Mouse (Mus musculus) C2C12 (cell line): ENCODE results near the gene Eno2. TPM values are rescaled to one million over a fixed set of nuclear protein-coding genes. Genes with fewer than 3 reads are reported as not detected.

Source experiments
- H3K27me3 ChIP-seq: one replicate; pipeline ENCODE4 v1.6.1; 2011; ENCODE audit not compliant: control insufficient read depth, insufficient read depth, insufficient read length
- H3K36me3 ChIP-seq: one replicate; pipeline ENCODE4 v1.6.1; 2011; ENCODE audit not compliant: control insufficient read depth, insufficient read depth
- H3K4me3 ChIP-seq: one replicate; pipeline ENCODE4 v1.5.1; 2011; ENCODE audit warnings: mild to moderate bottlenecking, control low read depth; ENCODE audit not compliant: poor library complexity, insufficient read depth, severe bottlenecking
- H3K79me2 ChIP-seq: one replicate; pipeline ENCODE4 v1.6.1; 2011; ENCODE audit not compliant: control insufficient read depth, insufficient read depth
- H3K79me3 ChIP-seq: one replicate; pipeline ENCODE4 v1.6.1; 2011; ENCODE audit warnings: low read depth, control low read depth
- H3ac ChIP-seq: one replicate; pipeline ENCODE3; 2011; ENCODE audit warnings: low read depth; ENCODE audit not compliant: control insufficient read depth, insufficient read length
- CEBPB ChIP-seq: IDR thresholded peaks from one replicate; pipeline ENCODE4 v1.6.1; 2011; ENCODE audit warnings: low read depth, mild to moderate bottlenecking, control low read depth, moderate library complexity
- CTCF ChIP-seq: IDR thresholded peaks from one replicate; pipeline ENCODE4 v1.5.1; 2011; ENCODE audit not compliant: control insufficient read depth, insufficient read depth, insufficient read length
- FOSL1 ChIP-seq: IDR thresholded peaks from one replicate; pipeline ENCODE4 v1.8.0; 2011; ENCODE audit warnings: mild to moderate bottlenecking, low read length; ENCODE audit not compliant: poor library complexity, insufficient read depth, severe bottlenecking
- MAX ChIP-seq: IDR thresholded peaks from one replicate; pipeline ENCODE4 v1.6.1; 2011; ENCODE audit warnings: mild to moderate bottlenecking, control low read depth
- MYOD1 ChIP-seq: IDR thresholded peaks from one replicate; pipeline ENCODE4 v1.6.1; 2011; ENCODE audit warnings: low read depth; ENCODE audit not compliant: control insufficient read depth, insufficient read length
- MYOG ChIP-seq: IDR thresholded peaks from one replicate; pipeline ENCODE4 v1.6.1; 2011; ENCODE audit not compliant: control insufficient read depth, insufficient read length; ENCODE audit errors: extremely low read depth
- USF1 ChIP-seq: IDR thresholded peaks from one replicate; pipeline ENCODE4 v1.6.1; 2011; ENCODE audit warnings: low read depth, mild to moderate bottlenecking, control low read depth, moderate library complexity
- polyA plus RNA-seq: library from polyadenylated mRNA; unstranded; fragments of >200 nt; fragmentation: generic; extraction: Trizol; gene quantifications from one replicate; pipeline ENCODE4 v1.2.1, GENCODE M21; 2012; ENCODE audit warnings: missing spikeins

Eno2 gene
- polyA plus RNA-seq, 1 experiment = 5.5 TPM

GRCm38 (mm10) chr6:124742839-124743514 lies 26.5 kb downstream of the Eno2 start:
- Histone ChIP-seq H3K36me3 (peaks cover 37% of the 10 kb centered on the region), H3K4me3 (no peak overlapping the region), H3K79me2 (peaks cover 10% of the 10 kb centered on the region), H3ac (no peak overlapping the region), H3K27me3 (no peaks in the 10 kb centered on the region), H3K79me3 (no peaks in the 10 kb centered on the region)
- no peak for TF ChIP-seq USF1
- no peak for TF ChIP-seq CEBPB
- TF ChIP-seq MYOG = no peak
- no peak for TF ChIP-seq FOSL1
- no peak for TF ChIP-seq CTCF
- TF ChIP-seq MAX = no peak
- no peak for TF ChIP-seq MYOD1

- H3K79me3 ChIP-seq = no peaks in the 10 kb centered on the region
- no peak for TF ChIP-seq MYOG
- TF ChIP-seq USF1 = no peak
- TF ChIP-seq CEBPB = no peak
- no peak for TF ChIP-seq MYOD1
- no peak for TF ChIP-seq CTCF
- TF ChIP-seq MAX = no peak
- no peak for TF ChIP-seq FOSL1
- no peaks in the 10 kb centered on the region for H3K27me3 ChIP-seq
- peaks cover 10% of the 10 kb centered on the region for H3K79me2 ChIP-seq
- H3K4me3 ChIP-seq = no peak overlapping the region
- H3K36me3 ChIP-seq = peaks cover 33% of the 10 kb centered on the region
- H3ac ChIP-seq = peak overlapping the region; percentile 37
These were observed 27.6 kb downstream of the Eno2 start for GRCm38 (mm10) chr6:124741842-124742241.

DNA sequence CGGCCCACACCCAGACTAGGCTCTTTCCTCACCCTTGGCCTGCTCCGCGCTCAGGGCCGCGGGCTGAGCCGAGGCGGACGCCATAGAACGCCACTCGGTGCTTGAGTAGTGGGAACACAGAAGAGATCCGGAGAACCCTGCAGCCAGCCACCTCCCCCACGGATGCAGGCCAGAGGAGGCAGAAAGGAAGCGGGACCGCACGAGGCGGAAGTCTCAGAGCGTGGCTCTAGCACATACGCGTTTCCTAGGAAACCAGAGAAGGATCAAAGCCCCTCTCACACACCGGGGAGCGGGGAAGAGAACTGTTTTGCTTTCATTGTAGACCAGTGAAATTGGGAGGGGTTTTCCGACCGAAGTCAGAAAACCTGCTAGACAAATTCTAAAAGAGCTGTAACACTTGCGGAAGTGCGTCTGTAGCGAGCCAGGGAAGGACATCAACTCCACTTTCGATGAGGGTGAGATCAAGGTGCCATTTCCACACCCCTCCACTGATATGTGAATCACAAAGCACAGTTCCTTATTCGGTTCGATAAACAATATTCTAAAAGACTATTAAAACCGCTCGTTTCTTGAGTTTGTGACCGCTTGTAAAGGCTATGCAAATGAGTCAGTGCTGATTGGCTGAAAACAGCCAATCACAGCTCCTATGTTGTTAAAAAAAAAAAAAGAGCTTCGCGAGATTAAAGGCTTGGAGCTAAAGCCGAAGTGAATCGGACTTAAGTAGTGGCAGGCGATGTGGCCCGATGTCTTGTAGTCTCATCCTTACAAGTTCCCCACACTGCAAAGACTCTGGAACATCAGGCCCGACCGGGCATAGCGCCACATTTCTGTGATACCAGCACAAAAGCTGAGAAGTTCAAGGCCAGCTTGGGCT lies 28.3 kb downstream of the Eno2 start, which contains the start of gene Grcc10:
Grcc10 (minus strand) TSS at position 487 of the 874 bp plus-strand sequence.
- no peak for TF ChIP-seq CTCF
- TF ChIP-seq FOSL1 = no peak
- peak; percentile 78 for TF ChIP-seq MAX
- TF ChIP-seq CEBPB = peak; percentile 20
- Histone ChIP-seq H3K36me3 (peaks cover 27% of the 10 kb centered on the region), H3ac (peak within 1 kb of the TSS; percentile 91), H3K4me3 (peak within 1 kb of the TSS; percentile 45), H3K79me2 (peaks cover 10% of the 10 kb centered on the region), H3K79me3 (no peaks in the 10 kb centered on the region), H3K27me3 (no peaks in the 10 kb centered on the region)

- Histone ChIP-seq H3K27me3 (no peaks in the 10 kb centered on the region), H3K79me2 (peaks cover 10% of the 10 kb centered on the region), H3K79me3 (no peaks in the 10 kb centered on the region), H3K4me3 (peak overlapping the region; percentile 45), H3K36me3 (peaks cover 27% of the 10 kb centered on the region), H3ac (peak overlapping the region; percentile 91)
- TF ChIP-seq MAX (peak; percentile 47), USF1 (no peak), CTCF (peak; percentile 45)
These were observed 29.1 kb downstream of the Eno2 start for GRCm38 (mm10) chr6:124740211-124740887.

- Histone ChIP-seq H3K36me3 (peaks cover 18% of the 10 kb centered on the region), H3K4me3 (no peak overlapping the region), H3ac (no peak overlapping the region), H3K79me2 (peaks cover 10% of the 10 kb centered on the region), H3K79me3 (no peaks in the 10 kb centered on the region), H3K27me3 (no peaks in the 10 kb centered on the region)
- TF ChIP-seq CEBPB (no peak), MYOG (no peak), CTCF (no peak), FOSL1 (no peak), MAX (no peak), USF1 (no peak), MYOD1 (no peak)
These were observed 30.2 kb downstream of the Eno2 start for GRCm38 (mm10) chr6:124739231-124739796.
